Mouse (Mus musculus) layer of hippocampus, adult 11-12 months (tissue): ENCODE data around the gene Tmem253.

Experiments used
- DNase-seq: peaks from one replicate; pipeline ENCODE4 v3.0.0; 2022; ENCODE audit warnings: low spot score

The Tmem253 gene

DNA sequence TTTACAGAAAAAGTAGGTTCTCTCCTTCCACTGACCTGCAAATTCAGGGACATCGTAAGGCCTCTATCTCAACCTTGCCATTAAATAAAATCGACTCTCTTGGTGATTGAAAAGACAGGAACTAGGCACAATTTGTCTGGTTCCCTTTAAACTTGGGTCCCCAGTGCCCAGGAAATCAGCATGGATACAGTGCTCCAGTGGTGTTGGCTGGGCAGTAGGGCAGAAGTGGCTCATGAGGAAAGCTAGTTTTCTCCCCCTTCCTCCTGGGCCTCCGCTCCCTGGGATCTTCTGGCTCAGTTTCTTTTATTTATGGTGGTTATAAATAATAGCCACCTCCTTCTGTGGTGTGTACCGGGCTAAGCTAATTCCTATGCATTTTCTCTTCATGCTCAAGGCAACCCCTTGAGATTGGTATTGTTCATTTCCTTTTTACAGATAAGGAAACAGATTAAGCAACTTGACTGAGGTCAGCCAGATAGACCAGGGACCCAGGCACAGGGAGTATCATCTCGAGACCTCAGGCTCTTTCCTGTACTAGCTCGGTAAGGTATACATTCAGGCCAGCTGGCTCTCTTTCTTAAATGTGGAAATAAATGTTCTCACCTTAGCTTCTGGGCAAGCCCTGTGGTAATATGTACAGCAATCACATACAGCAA, at the start of gene Tmem253:
TSS of gene Tmem253 (plus strand) at position 214 of the 656 bp plus-strand sequence.
- no peak for DNase-seq

GRCm38 (mm10) chr14:51967400-51967799, 48.1 kb upstream of the Tmem253 start:
- no peak for DNase-seq

DNA sequence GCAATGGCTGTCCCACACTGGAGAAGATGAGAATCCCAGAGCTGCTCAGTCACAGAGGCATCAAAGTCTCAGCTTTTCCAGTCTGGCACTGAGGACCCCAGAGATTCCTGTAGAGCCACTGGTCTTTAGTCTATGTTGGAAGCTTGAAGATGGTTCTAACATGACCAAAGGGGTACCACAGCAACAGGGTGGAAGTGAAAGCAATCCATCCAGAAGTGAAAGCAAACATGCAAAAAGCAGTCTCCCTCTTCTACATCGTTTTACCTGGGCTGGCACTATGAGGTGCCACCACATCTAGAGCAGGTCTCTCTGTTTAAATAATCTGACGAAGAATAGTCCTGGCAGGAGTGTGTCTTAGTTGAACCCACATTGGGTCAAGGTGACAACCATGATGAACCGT, 36.2 kb upstream of the Tmem253 start:
- no peak for DNase-seq

GRCm38 (mm10) chr14:51983251-51983650, 32.2 kb upstream of the Tmem253 start:
- no peak for DNase-seq

DNA sequence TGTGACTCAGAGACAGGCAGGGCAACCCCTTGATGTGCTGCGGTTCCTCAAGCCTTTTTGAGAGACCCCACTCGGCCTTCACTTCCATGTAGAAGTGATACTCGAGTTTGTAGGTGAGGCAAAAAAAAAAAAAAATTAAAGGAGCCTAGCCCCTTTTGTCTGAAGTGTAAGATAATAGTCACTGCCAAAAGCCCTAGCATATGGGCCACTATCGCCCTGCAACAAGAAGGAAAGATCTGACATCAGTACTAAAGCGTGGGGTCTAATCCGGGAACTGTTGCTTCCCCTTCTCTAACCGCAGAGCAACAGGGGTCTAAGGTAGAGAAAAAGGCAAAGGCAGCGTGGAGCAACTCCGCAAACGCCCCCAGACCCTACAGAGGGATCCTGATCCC, 31.6 kb upstream of the Tmem253 start:
- no peak for DNase-seq

- DNase-seq, result no peak
These were observed 30.9 kb upstream of the Tmem253 start, which contains the start of gene Arhgef40 for GRCm38 (mm10) chr14:51984247-51985231. TSS of gene Arhgef40 (plus strand) at chr14:51984719.

DNA sequence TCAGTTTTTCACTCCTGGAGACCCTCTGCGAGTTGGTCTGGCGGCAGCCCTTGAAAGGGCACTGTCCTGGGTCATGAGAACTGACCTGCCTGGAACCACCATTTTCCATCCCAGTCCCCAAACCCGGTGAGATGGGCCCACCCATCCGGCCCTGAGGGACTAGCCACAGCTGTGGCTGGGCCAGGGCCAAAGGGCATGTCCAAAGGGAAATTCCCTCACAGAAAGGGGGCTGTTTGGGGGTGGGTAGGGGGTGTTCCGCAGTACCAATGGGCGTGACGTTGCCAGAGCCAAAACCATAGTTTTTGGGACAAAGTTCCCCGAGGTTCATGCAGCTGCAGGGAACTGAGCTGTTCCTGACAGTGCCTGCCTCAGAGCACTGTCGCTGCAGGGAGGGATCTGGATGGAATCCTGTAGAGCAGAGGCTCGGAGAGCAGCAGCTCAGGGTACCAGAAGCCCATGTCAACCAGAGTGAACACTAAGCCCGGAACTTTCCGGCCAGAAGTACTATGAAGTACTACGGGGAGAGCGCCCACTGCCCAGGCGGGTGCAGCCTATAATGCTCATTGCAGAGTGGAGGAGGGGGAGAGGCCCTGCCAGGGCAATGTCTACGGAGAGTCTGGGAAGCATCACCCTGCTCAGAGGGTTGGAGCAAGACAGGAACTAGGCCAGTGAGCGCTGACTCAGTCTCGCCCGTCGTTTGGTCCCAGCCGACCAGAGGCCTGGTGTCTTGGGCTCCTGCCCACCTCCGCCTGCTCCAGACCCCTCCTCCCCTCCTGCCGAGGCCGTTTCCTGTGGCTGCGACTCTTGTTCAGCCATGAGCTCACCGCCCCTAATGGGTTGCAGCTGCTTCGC, 29.9 kb upstream of the Tmem253 start:
- peak; percentile 67 for DNase-seq

DNA sequence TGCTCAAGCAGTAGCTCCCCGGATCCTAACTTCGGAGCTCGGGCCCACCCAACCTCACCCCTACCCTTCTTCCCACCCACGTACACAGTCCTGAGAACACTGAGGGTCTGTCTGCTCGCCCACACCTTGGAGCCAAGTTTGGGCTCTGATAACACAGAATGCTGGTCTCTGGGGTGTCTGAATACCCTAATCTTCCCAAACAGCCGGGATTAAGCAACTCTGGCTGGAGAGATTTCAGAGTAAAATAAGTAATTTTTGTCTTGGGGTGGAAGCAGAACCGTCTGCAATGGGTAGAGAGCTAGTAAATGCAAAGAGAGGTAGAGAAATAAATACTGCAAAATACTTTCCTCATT, 29.3 kb upstream of the Tmem253 start:
- DNase-seq, result no peak

DNA sequence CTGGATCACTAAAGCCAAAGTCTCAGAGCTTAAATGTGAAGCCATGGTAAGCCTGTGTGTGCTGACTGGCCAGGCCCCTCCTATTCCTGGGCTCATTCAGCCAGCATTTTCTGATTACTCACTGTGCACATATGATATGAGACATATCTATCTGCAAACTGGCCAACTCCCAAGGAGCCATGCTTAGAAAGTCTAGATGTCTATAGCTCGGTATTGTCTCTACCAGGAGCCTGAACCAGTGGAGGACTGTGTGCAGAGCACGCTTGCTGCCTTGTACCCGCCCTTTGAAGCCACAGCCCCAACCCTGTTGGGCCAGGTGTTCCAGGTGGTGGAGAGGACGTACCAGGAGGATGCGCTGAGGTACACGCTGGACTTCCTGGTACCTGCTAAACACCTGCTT, 28.3 kb upstream of the Tmem253 start:
- DNase-seq, result no peak

GRCm38 (mm10) chr14:51988731-51989130, 26.7 kb upstream of the Tmem253 start:
- no peak for DNase-seq

- no peak for DNase-seq
These were observed 25.9 kb upstream of the Tmem253 start for GRCm38 (mm10) chr14:51989461-51989970.

GRCm38 (mm10) chr14:51994453-51994852, 21.0 kb upstream of the Tmem253 start:
- DNase-seq, result no peak

DNA sequence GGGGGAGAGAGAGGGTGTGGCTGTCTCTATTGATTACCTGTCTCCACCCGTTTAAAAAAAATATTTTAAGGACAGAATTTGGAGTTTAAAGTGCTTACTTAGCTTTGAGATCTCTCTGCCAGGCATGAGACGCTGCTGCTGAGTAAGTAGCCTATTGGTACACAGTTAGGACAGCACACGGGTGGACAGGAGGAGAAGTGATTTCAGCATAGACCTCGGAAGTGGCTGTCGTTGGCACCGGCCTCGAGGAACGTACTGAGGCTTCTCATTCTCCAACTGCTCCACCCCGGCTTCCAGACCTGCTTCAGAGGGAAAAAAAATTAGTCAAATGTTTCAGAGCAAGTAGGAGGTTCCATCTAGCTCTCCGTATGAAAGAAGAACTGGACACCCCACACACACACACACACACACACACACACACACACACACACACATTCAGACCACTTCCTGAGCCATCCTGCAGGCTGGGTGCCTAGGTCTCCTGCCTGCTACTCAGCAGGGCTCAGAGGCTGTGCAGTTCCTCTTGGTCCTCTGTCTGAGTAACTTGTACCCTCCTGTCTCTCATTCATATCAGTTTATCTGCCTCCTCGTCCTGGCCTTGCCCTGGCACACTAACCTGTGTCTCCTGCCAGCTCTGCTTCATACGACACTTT, 20.1 kb upstream of the Tmem253 start:
- DNase-seq, result no peak

GRCm38 (mm10) chr14:51996231-51996841, 19.1 kb upstream of the Tmem253 start:
- no peak for DNase-seq

- DNase-seq, result no peak
These were observed 18.6 kb upstream of the Tmem253 start for GRCm38 (mm10) chr14:51996866-51997265.

GRCm38 (mm10) chr14:51997483-51997882, 18.0 kb upstream of the Tmem253 start:
- DNase-seq, result no peak

DNA sequence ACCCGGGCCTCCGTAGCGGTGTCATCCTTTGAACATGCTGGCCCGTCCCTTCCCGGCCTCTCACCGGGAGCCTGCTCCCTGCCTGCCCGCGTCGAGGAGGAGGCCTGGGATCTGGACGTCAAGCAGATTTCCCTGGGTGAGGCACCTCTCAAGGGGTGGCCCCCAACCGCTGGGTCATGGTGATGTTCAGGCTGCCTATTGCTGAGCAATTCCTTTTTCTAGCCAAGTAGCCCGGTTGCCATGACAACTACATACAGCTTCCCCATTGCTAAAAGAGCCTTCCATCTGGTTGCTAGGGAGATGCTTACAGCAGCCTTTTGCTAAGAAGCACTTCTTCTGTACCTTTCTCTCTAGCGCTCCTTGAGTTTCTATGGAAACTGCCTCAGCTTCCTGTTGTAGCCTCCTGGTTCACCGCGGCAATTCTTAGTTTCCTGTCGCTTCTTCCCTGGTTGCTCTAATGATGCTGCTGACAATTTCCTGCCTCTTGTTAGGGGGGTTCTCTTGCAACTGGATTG, 11.4 kb upstream of the Tmem253 start:
- DNase-seq, result peak; percentile 84

DNA sequence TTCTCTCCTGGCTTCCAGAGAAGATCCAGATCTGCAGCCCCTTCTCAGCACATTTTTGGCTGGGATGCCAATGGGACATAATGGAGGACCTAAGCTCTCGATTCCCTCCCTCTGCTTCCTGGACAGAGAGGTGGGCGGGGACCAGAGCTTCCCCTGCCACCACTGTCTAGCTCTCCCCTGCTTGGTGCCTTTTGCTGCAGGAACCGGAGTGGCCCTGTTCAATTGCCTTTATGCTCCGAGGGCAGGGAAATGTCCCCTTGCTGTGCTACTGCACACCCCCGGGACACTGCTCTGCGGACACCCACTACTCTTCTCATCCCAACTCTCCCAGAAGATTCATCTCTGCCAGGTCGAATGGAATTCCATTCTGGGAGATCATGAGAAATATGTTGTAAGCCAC, 10.3 kb upstream of the Tmem253 start:
- no peak for DNase-seq

DNA sequence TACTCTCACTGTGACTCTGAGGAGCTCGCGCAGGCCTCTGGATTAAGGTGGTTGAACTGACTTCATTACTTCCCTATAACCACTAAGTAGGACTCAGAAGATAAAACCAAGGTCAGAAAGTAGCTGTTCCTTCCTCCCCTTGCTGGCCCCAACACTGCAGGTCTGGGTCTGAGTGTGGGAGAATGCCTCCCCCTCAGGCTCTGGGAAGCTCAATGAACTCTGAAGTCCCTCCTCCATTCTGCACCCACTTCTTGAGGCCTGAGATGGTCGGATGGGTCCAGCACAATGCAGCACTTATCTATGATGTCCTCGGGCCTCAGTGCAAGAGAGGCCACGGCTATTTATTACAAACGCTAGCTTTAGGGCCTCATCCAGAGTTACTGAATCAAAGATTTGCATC, 9.8 kb upstream of the Tmem253 start:
- DNase-seq, result no peak

DNA sequence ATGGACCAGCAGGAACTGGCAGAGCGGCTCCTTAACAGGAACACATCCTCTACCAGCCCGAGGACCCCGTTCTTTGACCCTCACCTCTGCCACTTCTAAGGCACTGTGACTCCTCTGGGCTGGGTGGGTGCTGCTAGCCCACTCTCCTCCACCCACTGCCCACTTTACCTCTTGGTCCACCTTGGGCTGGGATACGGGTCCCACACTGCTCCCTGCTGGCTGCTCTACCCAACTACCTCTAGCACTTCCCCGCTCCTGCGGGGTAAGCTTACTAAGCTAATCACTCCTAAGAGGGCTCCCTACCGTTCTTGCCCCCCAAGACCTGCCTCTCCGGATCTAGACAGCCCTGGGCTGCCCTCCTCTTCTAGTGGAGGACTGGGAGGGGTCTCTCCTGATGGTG, 9.2 kb upstream of the Tmem253 start:
- DNase-seq, result no peak

DNA sequence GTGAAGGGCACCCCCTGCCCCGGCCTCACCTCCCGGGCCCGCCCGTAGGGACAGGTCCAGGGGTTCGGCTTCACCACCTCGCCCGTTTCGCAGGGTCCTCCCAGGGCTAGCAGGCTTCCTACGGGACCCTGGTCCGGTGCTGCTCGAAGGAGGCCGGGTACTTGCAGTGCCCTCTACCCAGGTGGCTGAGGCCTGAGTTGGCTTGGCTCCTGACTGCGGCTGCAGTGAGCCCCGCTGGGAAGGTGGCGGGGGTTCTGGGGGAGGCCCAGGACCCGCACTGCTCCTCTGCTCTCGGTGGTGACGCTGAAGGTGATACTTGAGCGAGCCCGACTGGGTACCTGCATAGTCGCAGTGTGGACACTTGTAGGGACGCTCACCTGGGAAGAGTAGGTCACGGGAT, 8.7 kb upstream of the Tmem253 start:
- no peak for DNase-seq
